Mouse (Mus musculus) C2C12 (cell line): ENCODE measurements around the gene Fam78b.

Experiments
- CEBPB ChIP-seq: IDR thresholded peaks from one replicate; pipeline ENCODE4 v1.6.1; 2011; ENCODE audit warnings: low read depth, mild to moderate bottlenecking, control low read depth, moderate library complexity
- CTCF ChIP-seq: IDR thresholded peaks from one replicate; pipeline ENCODE4 v1.5.1; 2011; ENCODE audit not compliant: control insufficient read depth, insufficient read depth, insufficient read length
- FOSL1 ChIP-seq: IDR thresholded peaks from one replicate; pipeline ENCODE4 v1.8.0; 2011; ENCODE audit warnings: mild to moderate bottlenecking, low read length; ENCODE audit not compliant: poor library complexity, insufficient read depth, severe bottlenecking
- MAX ChIP-seq: IDR thresholded peaks from one replicate; pipeline ENCODE4 v1.6.1; 2011; ENCODE audit warnings: mild to moderate bottlenecking, control low read depth
- MYOD1 ChIP-seq: IDR thresholded peaks from one replicate; pipeline ENCODE4 v1.6.1; 2011; ENCODE audit warnings: low read depth; ENCODE audit not compliant: control insufficient read depth, insufficient read length
- MYOG ChIP-seq: IDR thresholded peaks from one replicate; pipeline ENCODE4 v1.6.1; 2011; ENCODE audit not compliant: control insufficient read depth, insufficient read length; ENCODE audit errors: extremely low read depth
- USF1 ChIP-seq: IDR thresholded peaks from one replicate; pipeline ENCODE4 v1.6.1; 2011; ENCODE audit warnings: low read depth, mild to moderate bottlenecking, control low read depth, moderate library complexity

DNA sequence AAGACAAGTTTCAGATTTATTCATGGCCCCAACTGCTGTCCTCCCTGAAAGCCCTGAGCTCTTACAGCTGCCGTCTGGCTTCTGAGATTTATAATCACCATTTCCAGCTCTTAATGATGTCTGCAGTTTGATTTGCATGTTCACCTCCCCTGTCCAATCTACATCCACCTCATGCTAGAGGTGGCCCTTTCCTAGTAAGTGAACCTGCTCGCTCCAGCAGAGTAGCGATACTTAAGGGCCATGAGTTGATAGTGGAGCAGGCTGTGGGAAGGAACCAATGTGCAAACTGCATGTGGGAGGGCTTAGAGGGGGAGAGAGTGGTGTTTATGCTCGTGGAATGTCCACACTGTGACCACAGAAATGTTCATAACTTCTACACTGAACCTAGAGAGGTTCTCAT, 23.7 kb downstream of the Fam78b start:
- no peak for TF ChIP-seq CTCF
- no peak for TF ChIP-seq MAX
- no peak for TF ChIP-seq MYOD1
- no peak for TF ChIP-seq USF1
- no peak for TF ChIP-seq CEBPB
- no peak for TF ChIP-seq MYOG
- TF ChIP-seq FOSL1 = no peak
